ENCODE assay signal across 14 mouse cellular contexts in the genomic region with DNA sequence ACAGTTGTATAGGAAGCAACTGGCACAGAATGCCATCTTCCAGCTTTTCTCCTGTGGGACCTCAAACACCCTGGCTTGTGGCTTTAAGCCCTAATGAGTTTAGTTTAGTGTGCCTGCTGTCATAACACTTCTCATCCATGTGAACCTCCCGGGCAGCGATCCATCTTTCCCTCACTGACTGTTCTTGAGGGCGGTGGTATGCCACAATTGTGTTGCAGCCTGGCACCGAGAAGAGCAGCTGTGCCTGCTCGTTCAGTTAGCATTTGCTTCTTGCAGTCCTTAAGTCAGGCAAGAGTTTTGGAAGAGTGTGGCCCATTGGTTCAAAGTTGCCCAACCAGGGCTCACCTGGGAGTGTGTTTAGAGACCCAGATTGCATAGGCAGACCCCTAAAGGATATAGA.
A peak's percentile ranks its signal among the peaks of the same experiment; 100 is the strongest.
DNase-seq lines count a peak whose midpoint lies in the region.
"Had no signal": no experiment of that assay in that cellular context is flagged by ENCODE, and none has a peak within 500 bp of the region (broad histone marks: within the 10 kb centered on the region; RNA-seq: fewer than 3 reads in every experiment).

No protein-coding gene starts in this region.

- peak; percentile 6 for DNase-seq in cerebellum, adult 11-12 months
- no peak for DNase-seq in cerebellum, adult 8-10 months
- peak; percentile 76 for DNase-seq in layer of hippocampus, adult 11-12 months (ENCODE audit: low spot score)
- no peak for DNase-seq in layer of hippocampus, adult 9-10 months (ENCODE audit: low spot score)
- DNase-seq in layer of hippocampus, adult 9-11 months = peak; percentile 87
- DNase-seq in c-Kit-positive CD71-positive TER-119-positive erythroid progenitor cells, embryonic 14.5 days (ENCODE audit: low spot score) = no peak
- DNase-seq in right cerebral cortex, adult 2 months (ENCODE audit: low spot score in 2 of 2) = no peak
- DNase-seq: kidney, adult 2 months; liver, embryonic 13.5 days; lung, adult 2 months; lung, postnatal 14 days; right cerebral cortex, postnatal 14 days; thymus, adult 2 months; thymus, postnatal 4 days had no signal

Comparison
In these comparisons a context has a peak if more than half of its experiments do, and no peak if none do; other contexts are left out.
1. DNase-seq: peak in cerebellum, adult 11-12 months (single experiment), layer of hippocampus, adult 11-12 months (single experiment) and layer of hippocampus, adult 9-11 months (single experiment); none in cerebellum, adult 8-10 months (single experiment), layer of hippocampus, adult 9-10 months (single experiment), c-Kit-positive CD71-positive TER-119-positive erythroid progenitor cells, embryonic 14.5 days (single experiment) and right cerebral cortex, adult 2 months (0 of 2).